Mouse (Mus musculus): ENCODE results near the gene Lgr4.

GRCm38 (mm10) chr2:109926984-109927383 is 9.5 kb downstream of the Lgr4 start:
- TF ChIP-seq CTCF (IDR thresholded peaks at IDR 0.05; ENCODE audit: low read depth) (no peak), EP300 (IDR thresholded peaks at IDR 0.05; ENCODE audit: low read depth) (no peak)

Data from heart, postnatal 0 days (tissue).